Mouse (Mus musculus) ZHBTc4 (cell line): ENCODE data around the gene Xylt1.

ENCODE experiments used
- DNase-seq: peaks from one replicate; pipeline ENCODE4 v3.0.0-alpha.2; 2011; ENCODE audit warnings: low read depth, low spot score

The Xylt1 gene

DNA sequence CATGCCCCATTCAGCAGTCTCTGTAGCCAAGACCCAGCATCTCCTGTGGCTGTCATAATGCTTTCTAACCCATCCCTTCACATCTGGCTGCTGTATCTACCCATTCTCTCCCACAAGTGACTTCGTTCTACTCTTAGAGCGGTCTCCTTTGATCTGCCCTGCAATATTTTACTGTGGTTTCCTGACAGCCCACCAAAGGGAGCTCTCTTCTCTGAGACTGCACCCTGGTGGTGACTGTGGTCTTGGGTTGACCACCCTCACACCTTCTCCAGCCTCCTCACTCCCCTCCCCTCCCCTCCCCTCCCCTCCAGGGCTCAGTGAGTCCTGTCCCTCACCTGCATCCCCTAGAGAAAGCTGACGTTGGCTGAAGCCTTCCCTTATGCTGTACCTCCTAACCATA lies 178.3 kb downstream of the Xylt1 start:
- no peak for DNase-seq

- no peak for DNase-seq
Observed at GRCm38 (mm10) chr7:117563939-117564499, 183.2 kb downstream of the Xylt1 start.

GRCm38 (mm10) chr7:117564627-117565026 lies 183.8 kb downstream of the Xylt1 start:
- DNase-seq: no peak

GRCm38 (mm10) chr7:117566115-117566514 lies 185.3 kb downstream of the Xylt1 start:
- peak; percentile 4 for DNase-seq

GRCm38 (mm10) chr7:117566833-117567232 lies 186.1 kb downstream of the Xylt1 start:
- no peak for DNase-seq

GRCm38 (mm10) chr7:117567252-117567651 lies 186.5 kb downstream of the Xylt1 start:
- DNase-seq: no peak

DNA sequence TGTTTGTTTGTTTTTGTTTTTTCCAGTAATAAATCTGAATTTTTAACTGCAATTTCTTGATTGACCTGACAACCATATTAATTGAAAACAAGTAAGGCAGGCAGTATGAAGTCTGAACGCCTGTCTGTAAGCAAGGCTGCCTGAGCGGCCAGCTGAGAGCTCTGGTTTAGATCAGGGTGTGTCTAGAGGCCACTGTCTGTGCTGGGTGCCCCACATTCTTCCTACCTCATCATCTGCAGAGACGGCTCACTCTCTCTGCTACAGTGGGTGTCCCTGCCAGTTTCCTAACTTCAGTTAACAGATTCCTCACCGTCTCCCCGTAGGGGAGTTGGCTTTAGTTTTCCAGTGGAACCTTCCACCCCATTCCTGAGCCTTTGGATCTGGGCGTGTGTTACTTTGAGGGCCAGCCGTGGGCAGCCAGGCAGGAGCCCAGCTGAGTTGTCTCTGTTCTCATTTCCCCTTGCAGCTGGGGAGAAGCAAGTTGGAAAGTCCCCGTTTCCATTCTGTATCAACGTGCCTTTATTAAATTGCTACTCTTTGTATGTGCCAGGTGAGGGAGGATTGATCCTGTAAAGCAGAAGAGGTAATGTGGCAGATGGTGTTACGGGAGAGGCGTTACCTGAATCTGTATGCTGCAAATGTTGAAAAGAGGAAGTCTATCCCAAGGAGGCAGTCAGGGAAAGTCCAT lies 187.0 kb downstream of the Xylt1 start:
- DNase-seq: no peak

GRCm38 (mm10) chr7:117571131-117571530 lies 190.4 kb downstream of the Xylt1 start:
- DNase-seq: no peak

- DNase-seq: no peak
Observed at GRCm38 (mm10) chr7:117571713-117572112, 190.9 kb downstream of the Xylt1 start.

- DNase-seq: no peak
Observed at GRCm38 (mm10) chr7:117573170-117573569, 192.4 kb downstream of the Xylt1 start.

- no peak for DNase-seq
Observed at GRCm38 (mm10) chr7:117575417-117575816, 194.6 kb downstream of the Xylt1 start.

DNA sequence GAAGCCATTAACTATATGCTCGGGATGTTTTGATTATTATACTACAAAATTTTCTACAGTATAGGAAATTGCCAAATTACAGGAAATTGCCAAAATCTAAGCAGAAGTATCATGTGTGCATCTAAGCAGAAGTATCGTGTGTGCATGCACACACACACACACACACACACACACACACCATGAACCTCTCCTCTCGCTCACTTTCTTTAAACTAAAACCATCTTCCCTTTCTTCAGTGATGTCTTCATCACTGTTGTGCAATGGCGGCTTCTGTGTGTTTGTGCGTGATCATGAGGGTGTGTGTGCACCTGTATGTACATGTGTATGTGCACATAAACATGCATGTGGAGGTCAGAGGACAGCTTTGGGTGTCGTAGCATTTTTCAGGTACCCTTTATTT lies 196.3 kb downstream of the Xylt1 start:
- DNase-seq: no peak

DNA sequence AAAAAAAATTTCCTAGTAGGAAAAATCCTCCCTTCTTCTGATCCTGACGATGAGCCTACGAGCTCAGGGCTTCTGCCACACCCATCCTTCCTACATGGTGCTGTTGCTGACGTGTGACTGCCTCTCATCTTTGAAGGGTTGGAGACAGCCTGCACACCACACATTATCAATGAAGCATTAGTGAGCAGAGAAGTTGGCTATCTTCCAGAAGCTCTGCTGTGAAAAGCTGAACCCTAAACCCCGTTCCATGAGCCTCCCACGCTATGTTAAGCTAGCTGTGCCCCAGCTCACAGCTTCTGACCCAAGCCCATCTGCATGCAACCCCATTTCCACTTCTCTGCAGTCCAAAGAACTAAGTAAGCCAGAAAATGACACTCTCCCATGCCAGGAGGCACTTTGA lies 204.4 kb downstream of the Xylt1 start:
- DNase-seq: no peak

DNA sequence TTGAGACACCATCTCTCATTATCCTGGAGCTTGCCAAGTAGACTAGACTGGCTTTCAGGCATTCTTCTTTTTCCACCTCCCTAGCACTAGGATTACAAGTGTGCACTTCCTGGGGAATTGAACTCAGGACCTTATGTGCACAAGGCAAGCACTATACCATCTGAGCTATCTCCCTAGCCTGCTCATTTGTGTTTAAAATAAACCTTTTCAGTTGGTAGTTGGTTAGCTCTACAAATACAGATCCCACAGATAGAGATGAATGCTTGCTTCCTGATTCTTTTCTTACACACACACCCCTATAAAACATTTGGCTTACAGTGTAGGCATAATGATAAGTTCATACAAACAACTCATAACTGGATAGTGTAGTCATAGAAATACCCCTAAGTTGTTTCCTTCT lies 206.0 kb downstream of the Xylt1 start:
- no peak for DNase-seq

DNA sequence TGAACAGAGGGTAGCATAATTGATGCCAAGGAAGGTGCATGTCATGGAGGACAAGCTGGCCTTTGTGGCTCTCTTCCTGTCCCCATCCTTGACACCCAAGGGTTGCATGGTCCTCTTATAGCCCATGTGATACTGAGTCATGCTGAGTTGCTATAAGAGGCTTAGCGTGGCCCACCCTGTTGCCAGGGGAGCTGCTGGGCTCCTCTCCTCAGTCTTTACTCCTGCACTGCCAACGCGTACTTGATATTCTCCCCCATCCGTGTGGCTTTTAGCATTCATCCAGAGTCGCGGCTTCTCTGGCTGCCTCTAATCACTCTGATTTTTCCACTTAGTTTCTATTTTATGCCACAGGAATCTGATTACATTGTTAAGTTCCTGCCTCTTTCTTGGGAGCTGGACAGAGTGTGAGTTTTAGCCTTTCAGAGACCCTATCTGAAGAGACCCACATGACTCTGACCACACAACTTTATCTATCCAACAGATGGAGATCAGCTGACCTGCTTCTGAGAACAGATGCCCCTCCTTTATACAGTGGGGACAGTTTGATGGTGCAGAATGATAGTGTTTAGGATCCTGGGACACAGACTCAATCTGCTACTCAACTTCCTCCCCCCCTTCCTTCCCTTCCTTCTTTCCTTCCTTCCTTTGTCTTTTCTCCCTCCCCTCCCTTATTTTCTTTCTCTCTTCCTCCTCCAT lies 206.6 kb downstream of the Xylt1 start:
- no peak for DNase-seq

DNA sequence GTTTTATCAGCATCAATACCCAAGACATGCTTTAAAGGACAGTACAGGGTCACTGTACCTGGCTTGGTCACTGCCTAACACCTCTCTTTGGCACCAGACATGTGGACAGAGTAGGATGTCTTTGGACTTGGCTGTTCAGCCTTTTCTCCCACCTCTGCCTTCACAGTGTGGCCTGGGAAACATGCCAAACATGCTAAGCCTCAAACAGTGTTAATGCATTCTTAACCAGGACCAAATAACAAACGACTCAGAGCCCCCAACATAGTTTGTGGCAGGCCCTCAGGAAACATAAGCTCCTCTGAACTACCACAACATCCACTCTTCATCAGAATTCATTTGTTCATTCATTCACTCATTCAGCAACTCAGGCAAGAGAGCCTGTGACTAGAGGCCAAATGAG lies 207.6 kb downstream of the Xylt1 start:
- DNase-seq: no peak

DNA sequence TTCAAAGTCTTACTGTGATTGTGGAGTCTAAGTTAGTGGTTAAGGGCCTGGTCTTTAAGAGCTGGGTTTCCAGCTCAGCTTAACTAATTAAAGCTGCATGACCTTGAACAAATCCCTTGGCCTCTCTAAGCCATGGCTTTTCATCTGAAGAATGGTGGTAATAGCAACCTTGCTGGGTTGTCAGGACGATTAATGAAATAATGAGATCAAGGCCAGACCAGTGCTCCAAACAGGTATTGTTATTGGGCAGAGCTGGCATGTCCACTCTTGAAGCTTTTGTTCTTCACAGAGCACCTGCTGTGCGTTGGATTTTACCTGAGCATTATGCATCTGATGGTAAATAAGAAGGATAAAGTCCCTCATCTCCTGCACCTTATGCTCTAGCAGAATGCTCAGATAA lies 208.6 kb downstream of the Xylt1 start:
- DNase-seq: peak; percentile 25

DNA sequence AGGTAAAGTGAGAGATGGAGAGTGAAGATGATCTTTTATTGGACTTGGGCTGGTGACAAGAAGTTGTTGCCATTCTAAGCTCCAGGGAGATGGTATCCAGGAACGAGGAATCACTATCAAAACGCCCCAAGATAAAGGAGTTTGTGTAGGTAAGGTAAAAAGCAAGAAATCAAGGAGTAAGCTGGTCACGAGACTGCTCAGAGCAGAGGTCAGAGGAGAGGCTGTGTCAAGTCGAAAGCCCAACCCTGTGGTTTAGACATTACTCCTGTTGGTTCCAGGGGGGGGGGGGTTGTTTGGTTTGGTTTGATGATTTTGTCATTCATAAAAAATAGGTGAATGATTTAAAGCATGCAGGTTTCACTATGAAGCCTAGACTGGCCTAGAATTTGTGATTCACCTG lies 209.0 kb downstream of the Xylt1 start:
- DNase-seq: no peak

GRCm38 (mm10) chr7:117594191-117594590 lies 213.4 kb downstream of the Xylt1 start:
- no peak for DNase-seq

DNA sequence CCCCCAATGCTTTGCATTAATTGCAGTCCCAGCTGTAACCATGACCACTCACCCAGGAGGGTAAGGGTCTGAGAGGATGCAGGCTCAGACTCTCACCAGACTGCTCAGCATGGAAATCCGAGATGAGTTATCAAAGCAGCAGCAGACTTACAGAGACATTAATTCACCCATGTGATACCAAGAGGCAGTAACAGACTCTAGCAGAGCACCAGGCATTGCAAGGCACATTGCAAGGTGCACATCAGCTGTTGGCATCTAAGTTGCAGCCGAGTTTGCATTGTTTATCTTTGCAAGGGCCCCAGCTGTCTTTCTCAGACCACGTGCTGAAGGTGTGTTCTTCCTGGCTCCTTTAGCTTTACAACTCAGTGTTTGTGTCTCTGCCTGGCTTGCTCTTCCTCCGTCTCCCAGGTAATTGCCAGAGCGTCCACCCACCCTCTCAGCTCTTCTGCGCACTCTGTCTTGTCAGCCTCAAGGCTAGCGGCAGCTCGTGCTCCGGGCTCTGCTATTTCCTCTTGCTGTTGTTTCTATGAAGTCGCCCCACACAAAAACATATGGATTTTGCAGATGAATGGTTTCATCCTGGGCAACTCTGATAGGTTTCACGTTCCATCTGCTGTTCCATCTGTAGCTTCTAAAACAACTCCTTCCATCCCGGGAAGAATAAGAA lies 214.4 kb downstream of the Xylt1 start:
- no peak for DNase-seq

GRCm38 (mm10) chr7:117600443-117600842 lies 219.7 kb downstream of the Xylt1 start:
- DNase-seq: no peak

- no peak for DNase-seq
Observed at GRCm38 (mm10) chr7:117610439-117610838, 229.7 kb downstream of the Xylt1 start.
